ENCODE assay signal across 17 mouse cellular contexts in genomic region chr15:84588371-84588821, GRCm38 (mm10). TPM values are rescaled to one million over a fixed set of nuclear protein-coding genes. Genes with fewer than 3 reads are reported as not detected.
A peak's percentile ranks its signal among the peaks of the same experiment; 100 is the strongest.
DNase-seq lines count a peak whose midpoint lies in the region; ATAC-seq lines count a peak whose summit lies in the region.
"Had no signal": no experiment of that assay in that cellular context is flagged by ENCODE, and none has a peak within 500 bp of the region (broad histone marks: within the 10 kb centered on the region; RNA-seq: fewer than 3 reads in every experiment).

No protein-coding gene starts in this region.

- H3K9ac ChIP-seq in forebrain, embryonic 12.5 days, result no peak overlapping the region
- no peak overlapping the region for H3K9ac ChIP-seq in forebrain, embryonic 11.5 days (ENCODE audit: low read length)
- no peak overlapping the region for H3K9ac ChIP-seq in lung, embryonic 16.5 days (ENCODE audit: low read length)
- H3K9ac ChIP-seq: kidney, embryonic 15.5 days; liver, embryonic 12.5 days; neural tube, embryonic 13.5 days had no signal

- H3K4me3 ChIP-seq in forebrain, embryonic 12.5 days (replicated peaks), result no peak overlapping the region
- H3K4me3 ChIP-seq in forebrain, embryonic 11.5 days (ENCODE audit: low read depth, low read length), result no peak overlapping the region
- no peak overlapping the region for H3K4me3 ChIP-seq in lung, embryonic 16.5 days (ENCODE audit: low read length)
- H3K4me3 ChIP-seq: kidney, embryonic 15.5 days; limb, embryonic 10.5 days; liver, embryonic 12.5 days; neural tube, embryonic 13.5 days had no signal

- H3K36me3 ChIP-seq in forebrain, embryonic 12.5 days (replicated peaks), result no peaks in the 10 kb centered on the region
- H3K36me3 ChIP-seq in forebrain, embryonic 11.5 days (ENCODE audit: control insufficient read depth, insufficient read depth, low read length), result no peaks in the 10 kb centered on the region
- H3K36me3 ChIP-seq in lung, embryonic 16.5 days (ENCODE audit: control insufficient read depth, insufficient read depth, low read length), result no peaks in the 10 kb centered on the region
- H3K36me3 ChIP-seq: kidney, embryonic 15.5 days; limb, embryonic 10.5 days; liver, embryonic 12.5 days; neural tube, embryonic 13.5 days had no signal

- H3K27me3 ChIP-seq in forebrain, embryonic 12.5 days, result no peaks in the 10 kb centered on the region
- H3K27me3 ChIP-seq in forebrain, embryonic 11.5 days (ENCODE audit: control insufficient read depth, insufficient read depth, low read length), result no peaks in the 10 kb centered on the region
- H3K27me3 ChIP-seq in lung, embryonic 16.5 days (ENCODE audit: control insufficient read depth, insufficient read depth, low read depth, low read length), result no peaks in the 10 kb centered on the region
- H3K27me3 ChIP-seq: kidney, embryonic 15.5 days; liver, embryonic 12.5 days; neural tube, embryonic 13.5 days had no signal

- H3K27ac ChIP-seq in forebrain, embryonic 12.5 days, result peak overlapping the region; percentile 48; the same call in 1 of the 2 replicates
- H3K27ac ChIP-seq in forebrain, embryonic 11.5 days (ENCODE audit: low read depth, low read length), result no peak overlapping the region
- H3K27ac ChIP-seq in lung, embryonic 16.5 days (ENCODE audit: low read length), result peak overlapping the region; percentile 19; the same call in 1 of the 2 replicates
- H3K27ac ChIP-seq: kidney, embryonic 15.5 days; limb, embryonic 10.5 days; liver, embryonic 12.5 days; neural tube, embryonic 13.5 days; stomach, postnatal 0 days had no signal

- WGBS in forebrain, embryonic 12.5 days, result 60% methylated on average over 4 of the region's 4 CpGs
- 63% methylated on average over 4 of the region's 4 CpGs for WGBS in forebrain, embryonic 11.5 days
- WGBS in lung, embryonic 16.5 days, result 35% methylated on average over 4 of the region's 4 CpGs

- peak; percentile 49; the same call in 1 of the 2 replicates for ATAC-seq in forebrain, embryonic 12.5 days (ENCODE audit: low FRiP score)
- no peak for ATAC-seq in forebrain, embryonic 11.5 days (replicated peaks; ENCODE audit: low FRiP score)
- peak; percentile 81 for ATAC-seq in lung, embryonic 16.5 days (ENCODE audit: low read depth)
- no peak for ATAC-seq in erythroblast, adult 5-6 weeks (replicated peaks; ENCODE audit: low FRiP score, poor library complexity, severe bottlenecking)
- ATAC-seq: liver, embryonic 12.5 days had no signal

- DNase-seq in forebrain, embryonic 11.5 days (ENCODE audit: low spot score), result no peak
- no peak for DNase-seq in lung, postnatal 10 days
- peak; percentile 66 for DNase-seq in NIH3T3 (ENCODE audit: low read depth)
- DNase-seq in brain, adult 2 months (ENCODE audit: low read depth, low spot score), result peak; percentile 57
- no peak for DNase-seq in layer of hippocampus, adult 8-10 months (ENCODE audit: low spot score in 2 of 2)
- DNase-seq: cerebellum, adult 11 months; gastrocnemius, postnatal 14 days; thymus, postnatal 4 days had no signal

- H3K4me1 ChIP-seq in forebrain, embryonic 12.5 days, result peaks cover 38% of the 10 kb centered on the region
- H3K4me1 ChIP-seq in forebrain, embryonic 11.5 days (replicated peaks; ENCODE audit: control insufficient read depth, insufficient read depth, low read length), result peaks cover 11% of the 10 kb centered on the region
- H3K4me1 ChIP-seq in lung, embryonic 16.5 days (replicated peaks; ENCODE audit: control insufficient read depth, insufficient read depth, low read length), result peaks cover 14% of the 10 kb centered on the region

- H3K4me2 ChIP-seq in forebrain, embryonic 12.5 days, result no peak overlapping the region
- H3K4me2 ChIP-seq in forebrain, embryonic 11.5 days (ENCODE audit: low read depth, low read length, severe bottlenecking), result no peak overlapping the region
- H3K4me2 ChIP-seq in lung, embryonic 16.5 days (ENCODE audit: low read depth, low read length), result no peak overlapping the region
- H3K4me2 ChIP-seq: heart, embryonic 11.5 days; kidney, embryonic 15.5 days; liver, embryonic 12.5 days; neural tube, embryonic 13.5 days had no signal

- no peaks in the 10 kb centered on the region for H3K9me3 ChIP-seq in forebrain, embryonic 12.5 days
- no peaks in the 10 kb centered on the region for H3K9me3 ChIP-seq in forebrain, embryonic 11.5 days (ENCODE audit: control insufficient read depth, low read length)
- H3K9me3 ChIP-seq in lung, embryonic 16.5 days (ENCODE audit: control insufficient read depth, low read length), result 0 out of 2 replicates have a peak, but pooled peaks cover 2% of the 10 kb centered on the region
- H3K9me3 ChIP-seq: kidney, embryonic 15.5 days; limb, embryonic 10.5 days; liver, embryonic 12.5 days; neural tube, embryonic 13.5 days had no signal

RNA-seq across cellular contexts. Expression of gene Rtl6, which starts 30.8 kb away (rescaled TPM):
- 48.8 and 56.2 TPM in 2 replicates for polyA plus RNA-seq in forebrain, embryonic 12.5 days (2016; fragmentation: Nextera tagmentation; extraction: Ambion mirVana)
- polyA plus RNA-seq in forebrain, embryonic 11.5 days (2014; fragmentation: Nextera tagmentation; extraction: Ambion mirVana), result 30.0 and 30.9 TPM in 2 replicates
- 9.7 and 10.0 TPM in 2 replicates for polyA plus RNA-seq in lung, embryonic 16.5 days (2015; fragmentation: Nextera tagmentation; extraction: Ambion mirVana)
- total RNA-seq in erythroblast, adult 5-6 weeks (2015; ENCODE audit: low replicate concordance), result 0.58 TPM in 1 of 2 replicates, not detected in the other
- 0.42 and 0.77 TPM in 2 replicates for total RNA-seq in erythroblast, adult 5-6 weeks (2017; ENCODE audit: low replicate concordance)
- total RNA-seq in layer of hippocampus, adult 8-10 months (2022), result 10 to 100 TPM; 48.6 to 55.4 (median 52.2) TPM

Comparison
In these comparisons a context has a peak if more than half of its experiments do, and no peak if none do; other contexts are left out.
1. ATAC-seq: peak in forebrain, embryonic 12.5 days (single experiment) and lung, embryonic 16.5 days (single experiment); none in forebrain, embryonic 11.5 days (single experiment) and erythroblast, adult 5-6 weeks (single experiment).
2. DNase-seq: peak in NIH3T3 (single experiment) and brain, adult 2 months (single experiment); none in forebrain, embryonic 11.5 days (single experiment), lung, postnatal 10 days (single experiment) and layer of hippocampus, adult 8-10 months (0 of 2).